ENCODE assay signal across 25 mouse cellular contexts in the genomic region with DNA sequence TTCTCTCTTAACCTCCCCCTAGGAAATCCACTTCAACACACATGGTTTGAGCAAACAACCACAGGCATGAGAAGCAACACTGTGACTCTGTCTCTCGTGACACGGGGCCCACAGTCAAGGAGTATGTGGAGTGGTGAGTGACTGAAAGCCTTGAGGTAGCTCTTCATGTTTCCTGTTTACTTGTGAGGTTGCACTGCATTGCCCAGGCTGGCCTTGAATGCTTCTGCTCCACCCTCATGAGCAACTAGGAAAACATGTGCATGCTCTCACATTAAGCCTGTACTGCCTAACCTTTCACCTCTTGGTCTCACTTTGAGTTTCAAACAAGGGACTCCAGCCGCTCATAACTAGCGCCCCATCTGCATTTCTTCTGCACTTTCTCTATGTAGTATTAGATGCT.
A peak's percentile ranks its signal among the peaks of the same experiment; 100 is the strongest.
DNase-seq lines count a peak whose midpoint lies in the region; ATAC-seq lines count a peak whose summit lies in the region.
"Had no signal": no experiment of that assay in that cellular context is flagged by ENCODE, and none has a peak within 500 bp of the region (broad histone marks: within the 10 kb centered on the region; RNA-seq: fewer than 3 reads in every experiment).

No protein-coding gene starts in this region.

- ATAC-seq in megakaryocyte, adult 5-6 weeks (ENCODE audit: poor library complexity, severe bottlenecking) = no peak
- no peak for ATAC-seq in neural tube, embryonic 15.5 days (ENCODE audit: low FRiP score)
- ATAC-seq: forebrain, embryonic 14.5 days; forebrain, postnatal 0 days; hindbrain, postnatal 0 days; intestine, postnatal 0 days; Patski had no signal

- H3K4me1 ChIP-seq in megakaryocyte, embryonic 14.5 days = peaks cover 14% of the 10 kb centered on the region; the same call in 1 of the 2 replicates
- no peaks in the 10 kb centered on the region for H3K4me1 ChIP-seq in neural tube, embryonic 15.5 days
- H3K4me1 ChIP-seq: embryonic facial prominence, embryonic 12.5 days; embryonic facial prominence, embryonic 15.5 days had no signal

- H3K9ac ChIP-seq in neural tube, embryonic 15.5 days (replicated peaks) = no peak overlapping the region
- H3K9ac ChIP-seq: embryonic facial prominence, embryonic 12.5 days; embryonic facial prominence, embryonic 15.5 days; forebrain, postnatal 0 days; heart, embryonic 13.5 days; hindbrain, embryonic 14.5 days had no signal

- no peaks in the 10 kb centered on the region for H3K9me3 ChIP-seq in megakaryocyte, embryonic 14.5 days
- H3K9me3 ChIP-seq in neural tube, embryonic 15.5 days (replicated peaks) = no peaks in the 10 kb centered on the region
- H3K9me3 ChIP-seq: embryonic facial prominence, embryonic 12.5 days; embryonic facial prominence, embryonic 15.5 days; heart, embryonic 13.5 days had no signal

- H3K4me3 ChIP-seq in megakaryocyte, embryonic 14.5 days (replicated peaks) = peak overlapping the region; percentile 1
- no peak overlapping the region for H3K4me3 ChIP-seq in neural tube, embryonic 15.5 days (replicated peaks)
- H3K4me3 ChIP-seq: embryonic facial prominence, embryonic 12.5 days; embryonic facial prominence, embryonic 15.5 days; gastrocnemius, adult 2 months; heart, embryonic 13.5 days had no signal

- H3K4me2 ChIP-seq in neural tube, embryonic 15.5 days = no peak overlapping the region
- H3K4me2 ChIP-seq: embryonic facial prominence, embryonic 12.5 days; embryonic facial prominence, embryonic 15.5 days; heart, embryonic 13.5 days; hindbrain, embryonic 14.5 days had no signal

- peaks cover 6% of the 10 kb centered on the region for H3K27me3 ChIP-seq in megakaryocyte, embryonic 14.5 days (replicated peaks)
- no peaks in the 10 kb centered on the region for H3K27me3 ChIP-seq in neural tube, embryonic 15.5 days (replicated peaks)
- H3K27me3 ChIP-seq: embryonic facial prominence, embryonic 12.5 days; embryonic facial prominence, embryonic 15.5 days; heart, embryonic 13.5 days; Patski had no signal

- H3K36me3 ChIP-seq in megakaryocyte, embryonic 14.5 days (replicated peaks; ENCODE audit: low read length) = no peaks in the 10 kb centered on the region
- no peaks in the 10 kb centered on the region for H3K36me3 ChIP-seq in neural tube, embryonic 15.5 days
- H3K36me3 ChIP-seq: embryonic facial prominence, embryonic 12.5 days; embryonic facial prominence, embryonic 15.5 days had no signal

- 82% methylated on average over 4 of the region's 4 CpGs for WGBS in neural tube, embryonic 15.5 days

- peak; percentile 19 for DNase-seq in adrenal gland, adult 8-10 months
- no peak for DNase-seq in adrenal gland, postnatal 25 days
- peak; percentile 8 for DNase-seq in adipocyte (ENCODE audit: low spot score)
- no peak for DNase-seq in embryo, embryonic 10.5 days (ENCODE audit: low spot score)
- DNase-seq: cerebellum, adult 18-20 months; cerebellum, adult 9-10 months; cerebellum, postnatal 14 days; forebrain, postnatal 0 days; gastrocnemius, adult 2 months; gastrocnemius, postnatal 14 days; heart, adult 18-20 months; heart, postnatal 14 days; heart, postnatal 4 days; kidney, adult 2 months had no signal

- no peak overlapping the region for H3K27ac ChIP-seq in neural tube, embryonic 15.5 days (replicated peaks)
- H3K27ac ChIP-seq: embryonic facial prominence, embryonic 12.5 days; embryonic facial prominence, embryonic 15.5 days; gastrocnemius, adult 2 months; heart, embryonic 13.5 days; hindbrain, embryonic 14.5 days; hindbrain, postnatal 0 days had no signal

Comparison
In these comparisons a context has a peak if more than half of its experiments do, and no peak if none do; other contexts are left out.
1. DNase-seq: peak in adrenal gland, adult 8-10 months (single experiment) and adipocyte (single experiment); none in adrenal gland, postnatal 25 days (single experiment) and embryo, embryonic 10.5 days (single experiment).